Mouse (Mus musculus) MEL (cell line): ENCODE results near the gene Polr2h. TPM values are rescaled to one million over a fixed set of nuclear protein-coding genes. Genes with fewer than 3 reads are reported as not detected.

Experiments used
- DNase-seq: peaks from one replicate; pipeline ENCODE4 v3.0.0; 2011; ENCODE audit warnings: low read depth, low spot score
- H3K27ac ChIP-seq: 2 replicates; pipeline ENCODE4 v1.5.1; 2012; ENCODE audit warnings: low read depth, mild to moderate bottlenecking, control low read depth, low read length, moderate library complexity; ENCODE audit not compliant: control insufficient read depth
- H3K27me3 ChIP-seq, 2 experiments: fragments of 150-350 bp in 1 of 2; sonication (generic) in 1 of 2; 2 replicates each; pipeline ENCODE4 v1.6.1; 2012; ENCODE audit warnings: low read length in 2 of 2, mild to moderate bottlenecking in 2 of 2, improper control_type of control experiment in 1 of 2, moderate library complexity in 1 of 2; ENCODE audit not compliant: insufficient read depth in 2 of 2, control insufficient read depth in 1 of 2
- H3K36me3 ChIP-seq, 2 experiments: 2 replicates each; pipeline ENCODE4 v1.6.1; 2012 to 2014; ENCODE audit warnings: low read length in 2 of 2, improper control_type of control experiment in 1 of 2, inconsistent platforms in 1 of 2, mild to moderate bottlenecking in 1 of 2; ENCODE audit not compliant: insufficient read depth in 2 of 2, control insufficient read depth in 1 of 2
- H3K4me1 ChIP-seq, 2 experiments: fragments of 150-350 bp in 1 of 2; sonication (generic) in 1 of 2; 2 replicates each; pipeline ENCODE4 v1.6.1; 2012; ENCODE audit warnings: low read length in 2 of 2, improper control_type of control experiment in 1 of 2, mild to moderate bottlenecking in 1 of 2; ENCODE audit not compliant: insufficient read depth in 2 of 2, control insufficient read depth in 1 of 2
- H3K4me3 ChIP-seq, 2 experiments: fragments of 150-350 bp in 1 of 2; sonication (generic) in 1 of 2; 2 replicates each; pipeline ENCODE4 v1.5.1; 2012; ENCODE audit warnings: low read depth in 2 of 2, low read length in 2 of 2, mild to moderate bottlenecking in 2 of 2, moderate library complexity in 2 of 2, control low read depth in 1 of 2, improper control_type of control experiment in 1 of 2; ENCODE audit not compliant: control insufficient read depth in 1 of 2, insufficient read depth in 1 of 2
- H3K79me2 ChIP-seq: 2 replicates; pipeline ENCODE4 v1.6.1; 2012; ENCODE audit warnings: mild to moderate bottlenecking, low read length, moderate library complexity; ENCODE audit not compliant: control insufficient read depth, poor library complexity, insufficient read depth
- H3K9ac ChIP-seq: 2 replicates; pipeline ENCODE4 v1.6.1; 2012; ENCODE audit warnings: low read depth, mild to moderate bottlenecking, control low read depth, low read length, moderate library complexity; ENCODE audit not compliant: control insufficient read depth, poor library complexity, severe bottlenecking
- H3K9me3 ChIP-seq: fragments of 150-350 bp; sonication (generic); replicated peaks from 2 replicates; pipeline ENCODE4 v1.6.1; 2012; ENCODE audit warnings: mild to moderate bottlenecking, low read length, improper control_type of control experiment, moderate library complexity; ENCODE audit not compliant: insufficient read depth
- BHLHE40 ChIP-seq: IDR thresholded peaks from 2 replicates; pipeline ENCODE4 v1.6.1; 2012; ENCODE audit warnings: low read depth, mild to moderate bottlenecking, inconsistent platforms, low read length, improper control_type of control experiment, borderline replicate concordance
- CHD1 ChIP-seq: IDR thresholded peaks from 2 replicates; pipeline ENCODE4 v1.6.1; 2012; ENCODE audit warnings: low read depth, mild to moderate bottlenecking, inconsistent platforms, low read length, improper control_type of control experiment
- CHD2 ChIP-seq: IDR thresholded peaks from 2 replicates; pipeline ENCODE4 v1.6.1; 2011; ENCODE audit warnings: low read length, improper control_type of control experiment
- CTCF ChIP-seq, 3 experiments: IDR thresholded peaks in 2 of 3; conservative IDR thresholded peaks in 1 of 3; 2 replicates each; pipeline ENCODE4 v1.5.1; 2011 to 2012; ENCODE audit warnings: low read length in 3 of 3, low read depth in 2 of 3, mild to moderate bottlenecking in 2 of 3, improper control_type of control experiment in 1 of 3, inconsistent platforms in 1 of 3, mixed read lengths in 1 of 3, moderate library complexity in 1 of 3; ENCODE audit not compliant: control insufficient read depth in 1 of 3, insufficient read depth in 1 of 3, poor library complexity in 1 of 3, severe bottlenecking in 1 of 3
- E2F4 ChIP-seq: IDR thresholded peaks from 2 replicates; pipeline ENCODE4 v1.6.1; 2011; ENCODE audit warnings: low read depth, low read length, improper control_type of control experiment, borderline replicate concordance
- EP300 ChIP-seq, 2 experiments: IDR thresholded peaks; 2 replicates each; pipeline ENCODE4 v1.6.1; 2011; ENCODE audit warnings: improper control_type of control experiment in 2 of 2, low read length in 2 of 2, low read depth in 1 of 2, mild to moderate bottlenecking in 1 of 2
- ETS1 ChIP-seq: IDR thresholded peaks from 2 replicates; pipeline ENCODE4 v1.6.1; 2012; ENCODE audit warnings: low read depth, mild to moderate bottlenecking, inconsistent platforms, low read length, improper control_type of control experiment, moderate library complexity
- GATA1 ChIP-seq: IDR thresholded peaks from 2 replicates; pipeline ENCODE4 v1.6.1; 2011; ENCODE audit warnings: low read depth, low read length, improper control_type of control experiment
- HCFC1 ChIP-seq: IDR thresholded peaks from 2 replicates; pipeline ENCODE4 v1.6.1; 2012; ENCODE audit warnings: low read depth, mild to moderate bottlenecking, inconsistent platforms, low read length, improper control_type of control experiment, moderate library complexity
- JUND ChIP-seq: IDR thresholded peaks from 2 replicates; pipeline ENCODE4 v1.6.1; 2011; ENCODE audit warnings: low read depth, mild to moderate bottlenecking, improper control_type of control experiment, low read length
- KAT2A ChIP-seq: conservative IDR thresholded peaks from 2 replicates; pipeline ENCODE4 v1.6.1; 2012; ENCODE audit warnings: low read depth, low read length, improper control_type of control experiment, inconsistent platforms
- MAFK ChIP-seq: IDR thresholded peaks from 2 replicates; pipeline ENCODE4 v1.6.1; 2011; ENCODE audit warnings: low read depth, mild to moderate bottlenecking, low read length, improper control_type of control experiment, borderline replicate concordance
- MAX ChIP-seq: IDR thresholded peaks from 2 replicates; pipeline ENCODE4 v1.6.1; 2011; ENCODE audit warnings: low read length, improper control_type of control experiment
- MAZ ChIP-seq: IDR thresholded peaks from 2 replicates; pipeline ENCODE4 v1.6.1; 2012; ENCODE audit warnings: low read depth, mild to moderate bottlenecking, inconsistent platforms, low read length, improper control_type of control experiment
- MEF2A ChIP-seq: IDR thresholded peaks from 2 replicates; pipeline ENCODE4 v1.6.1; 2014; ENCODE audit warnings: low read depth, mild to moderate bottlenecking, inconsistent platforms, low read length, improper control_type of control experiment; ENCODE audit not compliant: poor library complexity, insufficient replicate concordance, severe bottlenecking; ENCODE audit errors: extremely low read depth
- MXI1 ChIP-seq: IDR thresholded peaks from 2 replicates; pipeline ENCODE4 v1.6.1; 2011; ENCODE audit warnings: mild to moderate bottlenecking, low read depth, low read length, improper control_type of control experiment
- MYB ChIP-seq: IDR thresholded peaks from 2 replicates; pipeline ENCODE4 v1.6.1; 2011; ENCODE audit warnings: mild to moderate bottlenecking, low read depth, low read length, improper control_type of control experiment
- MYC ChIP-seq: IDR thresholded peaks from 2 replicates; pipeline ENCODE4 v1.6.1; 2011; ENCODE audit warnings: low read depth, mild to moderate bottlenecking, low read length, improper control_type of control experiment, moderate library complexity
- NELFE ChIP-seq: IDR thresholded peaks from 2 replicates; pipeline ENCODE4 v1.6.1; 2011; ENCODE audit warnings: low read depth, low read length, improper control_type of control experiment
- POLR2AphosphoS5 ChIP-seq: IDR thresholded peaks from 2 replicates; pipeline ENCODE4 v1.6.1; 2012; ENCODE audit warnings: low read depth, borderline replicate concordance, mild to moderate bottlenecking, inconsistent platforms, low read length, moderate library complexity, mixed read lengths
- RAD21 ChIP-seq: IDR thresholded peaks from 2 replicates; pipeline ENCODE4 v1.6.1; 2011; ENCODE audit warnings: mild to moderate bottlenecking, low read depth, low read length, improper control_type of control experiment
- SIN3A ChIP-seq: IDR thresholded peaks from 2 replicates; pipeline ENCODE4 v1.6.1; 2012; ENCODE audit warnings: low read length, improper control_type of control experiment, inconsistent platforms
- SMC3 ChIP-seq: IDR thresholded peaks from 2 replicates; pipeline ENCODE4 v1.6.1; 2011; ENCODE audit warnings: low read depth, low read length, improper control_type of control experiment
- TAL1 ChIP-seq: IDR thresholded peaks from 2 replicates; pipeline ENCODE4 v1.6.1; 2012; ENCODE audit warnings: mild to moderate bottlenecking, inconsistent platforms, low read length, moderate library complexity, mixed read lengths
- TBP ChIP-seq: IDR thresholded peaks from 2 replicates; pipeline ENCODE4 v1.8.0; 2011; ENCODE audit warnings: low read depth, low read length, improper control_type of control experiment
- UBTF ChIP-seq: IDR thresholded peaks from 2 replicates; pipeline ENCODE4 v1.6.1; 2012; ENCODE audit warnings: low read depth, mild to moderate bottlenecking, inconsistent platforms, low read length, improper control_type of control experiment, moderate library complexity, borderline replicate concordance; ENCODE audit not compliant: insufficient read depth
- ZMIZ1 ChIP-seq: IDR thresholded peaks from 2 replicates; pipeline ENCODE4 v1.6.1; 2012; ENCODE audit warnings: low read depth, mild to moderate bottlenecking, inconsistent platforms, low read length, improper control_type of control experiment, moderate library complexity
- ZNF384 ChIP-seq: IDR thresholded peaks from 2 replicates; pipeline ENCODE4 v1.6.1; 2012; ENCODE audit warnings: low read depth, mild to moderate bottlenecking, inconsistent platforms, low read length, improper control_type of control experiment
- polyA plus RNA-seq, 2 experiments: library from polyadenylated mRNA; stranded (reverse) in 1 of 2; unstranded in 1 of 2; fragments of >175 nt in 1 of 2; fragments of >200 nt in 1 of 2; gene quantifications; 2 replicates each; pipeline versions ENCODE4 v1.2.1 to v1.2.4; 2012; ENCODE audit warnings: low replicate concordance in 2 of 2, low read depth in 1 of 2; ENCODE audit not compliant: insufficient read length in 2 of 2, insufficient read depth in 1 of 2, missing spikeins in 1 of 2
- total RNA-seq: library from RNA; depleted of rRNA; stranded (reverse); fragments of 300-350 nt; gene quantifications from 2 replicates; pipeline ENCODE4 v1.2.3, GENCODE M21; 2012

The Polr2h gene
- total and polyA plus RNA-seq, 3 experiments = 95.4 to 180 TPM; not detected in 1

DNA sequence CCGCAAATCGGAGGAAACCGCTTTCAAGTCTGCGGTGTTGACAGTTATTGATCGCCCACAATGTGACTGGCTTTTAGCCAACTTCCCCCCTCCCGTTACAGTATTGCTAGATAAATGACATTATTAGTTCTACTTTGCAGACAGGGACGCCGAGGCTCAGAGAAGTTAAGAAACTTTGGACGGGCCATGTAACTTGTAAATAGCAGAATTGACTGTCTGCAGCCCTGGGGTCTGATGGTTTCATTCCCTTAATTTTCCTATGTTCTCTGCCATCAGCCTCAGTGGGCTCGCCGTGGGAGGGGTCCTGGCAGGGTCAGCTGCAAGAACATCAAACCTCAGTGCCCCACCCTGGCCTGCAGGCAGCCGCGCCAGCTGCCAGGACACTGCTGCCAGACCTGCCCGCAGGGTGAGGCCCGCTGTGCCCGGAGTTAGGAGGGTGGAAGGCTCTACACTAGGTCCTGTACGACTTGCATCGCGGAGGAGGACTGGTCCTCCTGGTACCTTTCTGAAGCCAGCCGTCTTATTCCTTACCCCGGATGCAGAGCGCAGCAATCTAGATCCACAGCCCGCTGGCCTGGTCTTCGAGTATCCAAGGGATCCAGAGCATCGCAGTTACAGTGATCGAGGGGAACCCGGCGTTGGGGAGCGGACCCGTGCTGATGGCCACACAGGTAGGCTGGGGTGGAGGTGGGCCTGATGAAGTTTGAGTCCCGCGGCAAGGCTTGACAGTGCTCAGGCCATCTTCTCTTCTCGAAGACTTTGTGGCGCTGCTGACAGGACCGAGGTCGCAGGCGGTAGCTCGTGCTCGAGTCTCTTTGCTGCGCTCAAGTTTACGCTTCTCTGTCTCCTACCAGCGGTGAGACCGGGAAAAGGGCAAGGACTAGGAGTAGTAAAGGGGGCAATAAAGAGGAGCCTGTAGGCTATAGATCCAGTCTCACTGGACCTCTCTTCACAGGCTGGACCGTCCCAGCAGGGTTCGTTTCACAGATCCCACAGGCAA lies 16.6 kb downstream of the Polr2h start, which contains the start of gene Thpo (continued):
- no peak for TF ChIP-seq ZMIZ1

DNA sequence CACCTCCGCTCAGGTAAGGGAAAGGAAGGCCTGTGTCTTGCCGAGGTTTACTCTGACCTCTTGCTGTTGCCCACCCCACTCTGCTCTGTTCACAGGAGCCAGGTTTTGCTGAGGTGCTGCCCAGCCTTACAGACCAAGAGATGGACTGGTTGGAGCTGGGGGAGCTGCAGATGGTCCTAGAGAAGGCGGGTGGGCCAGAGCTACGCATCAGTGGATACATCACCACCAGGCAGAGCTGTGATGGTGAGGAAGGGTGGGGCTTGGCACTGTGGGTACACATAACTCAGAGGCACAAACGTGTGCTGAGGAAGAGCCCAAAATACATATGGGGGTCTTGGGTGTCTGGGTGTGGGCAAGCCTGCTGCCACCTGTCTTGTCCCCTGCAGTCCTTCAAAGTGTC lies 18.2 kb downstream of the Polr2h start:
- no peaks in the 10 kb centered on the region for H3K79me2 ChIP-seq
- no peak for TF ChIP-seq CHD1
- TF ChIP-seq HCFC1 = no peak
- TF ChIP-seq MAX = no peak
- TF ChIP-seq KAT2A = no peak
- TF ChIP-seq CHD2 = no peak
- TF ChIP-seq UBTF = no peak
- TF ChIP-seq NELFE = no peak
- TF ChIP-seq SIN3A = no peak
- no peak for TF ChIP-seq ETS1
- no peak for TF ChIP-seq EP300 (IDR thresholded peaks at IDR 0.05; ENCODE audit: low read depth in 1 of 2, low read length in 2 of 2)
- TF ChIP-seq MYB = no peak
- no peak for TF ChIP-seq ZMIZ1
- TF ChIP-seq TBP = no peak
- TF ChIP-seq TAL1 = no peak
- TF ChIP-seq MXI1 = no peak
- no peak for TF ChIP-seq JUND
- TF ChIP-seq BHLHE40 = no peak
- no peak overlapping the region for H3K27ac ChIP-seq
- H3K9me3 ChIP-seq = no peaks in the 10 kb centered on the region
- no peaks in the 10 kb centered on the region for H3K36me3 ChIP-seq
- H3K4me1 ChIP-seq = no peaks in the 10 kb centered on the region
- no peaks in the 10 kb centered on the region; a peak in 2 of 4 replicates for H3K27me3 ChIP-seq
- DNase-seq = no peak
- H3K4me3 ChIP-seq = no peak overlapping the region
- H3K9ac ChIP-seq = no peak overlapping the region

DNA sequence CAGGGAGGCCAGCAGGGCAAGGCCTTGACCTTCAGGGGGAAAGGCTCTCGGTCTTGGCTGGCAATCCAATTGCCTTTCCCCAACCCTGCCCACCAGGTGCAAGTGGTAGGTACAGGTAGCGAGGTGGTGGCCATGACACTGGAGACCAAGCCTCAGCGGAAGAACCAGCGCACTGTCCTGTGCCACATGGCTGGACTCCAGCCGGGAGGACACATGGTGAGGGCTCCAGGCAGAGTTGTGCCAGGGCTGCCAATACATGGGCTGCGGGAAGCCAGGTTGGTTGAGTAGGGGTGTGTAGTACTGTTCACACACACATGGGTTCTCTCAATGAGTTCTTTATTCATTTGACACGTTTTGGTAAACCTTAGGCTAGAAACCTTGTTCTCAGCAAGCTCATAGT lies 18.7 kb downstream of the Polr2h start:
- Histone ChIP-seq H3K27me3 (no peaks in the 10 kb centered on the region; a peak in 2 of 4 replicates), H3K9me3 (no peaks in the 10 kb centered on the region), H3K9ac (no peak overlapping the region), H3K27ac (no peak overlapping the region), H3K36me3 (no peaks in the 10 kb centered on the region), H3K4me3 (no peak overlapping the region), H3K4me1 (no peaks in the 10 kb centered on the region), H3K79me2 (no peaks in the 10 kb centered on the region)
- DNase-seq = no peak
- TF ChIP-seq CTCF (IDR thresholded peaks at IDR 0.05 in 2 of 3, conservative IDR thresholded peaks at IDR 0.05 in 1 of 3; ENCODE audit: control insufficient read depth in 1 of 3, insufficient read depth in 1 of 3, low read depth in 2 of 3, low read length in 3 of 3, poor library complexity in 1 of 3, severe bottlenecking in 1 of 3) (no peak), BHLHE40 (no peak), ZMIZ1 (no peak), RAD21 (no peak), JUND (no peak), UBTF (no peak), MAFK (no peak), ZNF384 (no peak), CHD1 (no peak), GATA1 (no peak), MAZ (no peak), MEF2A (no peak), E2F4 (no peak), MYC (no peak), SMC3 (no peak), POLR2AphosphoS5 (no peak)
